Mouse (Mus musculus) hindbrain, postnatal 0 days (tissue): ENCODE results near the gene Dnaic1. TPM values are rescaled to one million over a fixed set of nuclear protein-coding genes. Genes with fewer than 3 reads are reported as not detected.
A peak's percentile ranks its signal among the peaks of the same experiment; 100 is the strongest.

Source experiments
- ATAC-seq: fragments of 200-750 bp; cut with Nextera tagmentation; 2 replicates; pipeline ENCODE4 v1.8.0; 2017; ENCODE audit warnings: mild to moderate bottlenecking, moderate TSS enrichment, moderate library complexity
- DNase-seq: peaks from one replicate; pipeline ENCODE4 v3.0.0-alpha.2; 2015; ENCODE audit warnings: low spot score
- H3K27ac ChIP-seq: fragments of 300-500 bp; sonication (generic); 2 replicates; pipeline ENCODE4 v1.5.1; 2014; ENCODE audit warnings: mild to moderate bottlenecking
- H3K27me3 ChIP-seq: fragments of 300-500 bp; sonication (generic); 2 replicates; pipeline ENCODE4 v1.6.1; 2014; ENCODE audit warnings: low read length, mixed read lengths; ENCODE audit not compliant: insufficient read depth
- H3K36me3 ChIP-seq: fragments of 300-500 bp; sonication (generic); 2 replicates; pipeline ENCODE4 v1.6.1; 2014; ENCODE audit warnings: low read length, mixed read lengths; ENCODE audit not compliant: insufficient read depth
- H3K4me1 ChIP-seq: fragments of 300-500 bp; sonication (generic); 2 replicates; pipeline ENCODE4 v1.6.1; 2014; ENCODE audit warnings: antibody characterized with exemption, low read length, mixed read lengths; ENCODE audit not compliant: insufficient read depth
- H3K4me2 ChIP-seq: fragments of 300-500 bp; sonication (generic); 2 replicates; pipeline ENCODE4 v1.6.1; 2014; ENCODE audit warnings: low read depth, mild to moderate bottlenecking, low read length, moderate library complexity, mixed read lengths
- H3K4me3 ChIP-seq: fragments of 300-500 bp; sonication (generic); 2 replicates; pipeline ENCODE4 v1.5.1; 2014; ENCODE audit warnings: low read length
- H3K9ac ChIP-seq: fragments of 300-500 bp; sonication (generic); replicated peaks from 2 replicates; pipeline ENCODE4 v1.6.1; 2014; ENCODE audit warnings: mild to moderate bottlenecking, low read length, moderate library complexity, mixed read lengths
- H3K9me3 ChIP-seq: fragments of 300-500 bp; sonication (generic); 2 replicates; pipeline ENCODE4 v1.6.1; 2016; ENCODE audit warnings: low read length, mixed read lengths
- CTCF ChIP-seq: IDR thresholded peaks from 2 replicates; pipeline ENCODE4 v1.5.1; 2016; ENCODE audit warnings: antibody characterized with exemption, control low read depth, low read depth
- WGBS: fragments of 180-500 bp; shearing (Covaris S2); extraction: QIAGEN DNeasy Blood & Tissue Kit; methylation state at CpG from one replicate; pipeline ENCODE4 v1.1.7; 2014; 5-methylcytosine and 5-hydroxymethylcytosine counted together
- polyA plus RNA-seq: library from polyadenylated mRNA; unstranded; fragments of >200 nt; fragmentation: Nextera tagmentation; extraction: Ambion mirVana; gene quantifications from 2 replicates; pipeline ENCODE4 v1.2.1, GENCODE M21; 2015
- total RNA-seq: library from RNA; depleted of rRNA; stranded (reverse); fragments of >200 nt; gene quantifications from 2 replicates; pipeline ENCODE4 v1.2.3, GENCODE M21; 2014

The Dnaic1 gene
- total and polyA plus RNA-seq, 2 experiments from 2014 or later = 3.0 to 4.5 TPM

GRCm38 (mm10) chr4:41527076-41527475, 42.5 kb upstream of the Dnaic1 start:
- 17% methylated on average over 13 of the region's 13 CpGs for WGBS
- Histone ChIP-seq H3K27me3 (no peaks in the 10 kb centered on the region), H3K4me3 (no peak overlapping the region), H3K36me3 (no peaks in the 10 kb centered on the region), H3K4me1 (peaks cover 29% of the 10 kb centered on the region), H3K9me3 (no peaks in the 10 kb centered on the region), H3K27ac (peak overlapping the region; percentile 16; the same call in 1 of the 2 replicates), H3K4me2 (0 out of 2 replicates have a peak overlapping the region, but pooled peaks have one; percentile 5), H3K9ac (0 out of 2 replicates have a peak overlapping the region, but pooled peaks have one; percentile 21)
- ATAC-seq = peak; percentile 13; the same call in 1 of the 2 replicates
- no peak for DNase-seq
- no peak for TF ChIP-seq CTCF

DNA sequence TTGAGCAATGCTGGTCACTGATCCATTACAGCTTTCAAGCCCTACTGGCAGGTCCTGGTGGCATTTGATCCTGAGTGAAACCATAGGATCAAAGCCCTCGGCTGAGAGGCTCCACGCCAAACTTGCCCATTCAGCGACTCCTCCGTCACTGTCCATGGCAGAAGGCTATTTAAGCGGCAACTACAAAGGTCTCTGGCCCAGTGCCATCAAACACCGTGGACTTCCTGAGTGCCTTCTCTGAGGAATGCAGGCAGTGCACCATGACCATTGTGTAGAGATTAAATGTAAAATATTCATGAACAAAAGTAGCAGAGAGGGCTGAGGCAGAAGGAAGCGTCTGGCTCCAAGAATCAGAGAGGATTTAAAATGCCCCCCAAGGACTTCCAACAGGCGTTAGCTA, 41.6 kb upstream of the Dnaic1 start:
- no peak for TF ChIP-seq CTCF
- peak; percentile 61 for DNase-seq
- Histone ChIP-seq H3K9ac (no peak overlapping the region), H3K27me3 (no peaks in the 10 kb centered on the region), H3K4me3 (no peak overlapping the region), H3K27ac (no peak overlapping the region; the same call in 1 of the 2 replicates), H3K36me3 (no peaks in the 10 kb centered on the region), H3K9me3 (no peaks in the 10 kb centered on the region), H3K4me1 (peaks cover 29% of the 10 kb centered on the region), H3K4me2 (0 out of 2 replicates have a peak overlapping the region, but pooled peaks have one; percentile 3)
- 6% methylated on average over 8 of the region's 8 CpGs for WGBS
- no peak for ATAC-seq

- Histone ChIP-seq H3K27me3 (no peaks in the 10 kb centered on the region), H3K9ac (no peak overlapping the region), H3K4me3 (no peak overlapping the region), H3K9me3 (no peaks in the 10 kb centered on the region), H3K4me1 (peaks cover 16% of the 10 kb centered on the region), H3K4me2 (no peak overlapping the region), H3K36me3 (no peaks in the 10 kb centered on the region), H3K27ac (no peak overlapping the region)
- ATAC-seq = no peak
- no peak for DNase-seq
- TF ChIP-seq CTCF = no peak
- 37% methylated on average over 6 of the region's 6 CpGs for whole genome bisulfite sequencing
Measured at GRCm38 (mm10) chr4:41532420-41532819, 37.2 kb upstream of the Dnaic1 start.

DNA sequence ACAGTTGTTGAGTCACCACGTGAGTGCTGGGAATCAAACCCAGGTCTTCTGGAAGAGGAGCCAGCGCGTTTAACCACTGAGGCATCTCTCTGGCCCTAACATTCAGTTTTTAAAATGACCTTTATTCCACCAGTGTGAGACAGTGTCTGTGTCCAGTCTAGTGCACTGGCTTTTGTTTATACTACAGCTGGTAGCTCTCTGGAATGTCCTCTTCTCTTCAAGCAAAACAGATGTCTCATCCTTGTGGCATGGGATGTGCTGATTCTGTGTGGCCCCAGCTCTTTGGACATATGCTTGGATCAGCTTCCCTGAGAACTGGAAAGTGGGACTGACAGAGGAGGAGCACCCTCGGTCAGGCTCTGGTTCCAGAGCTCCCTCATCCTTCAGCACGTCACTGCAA, 34.7 kb upstream of the Dnaic1 start:
- ATAC-seq = no peak
- H3K27me3 ChIP-seq = no peaks in the 10 kb centered on the region
- no peak for TF ChIP-seq CTCF
- H3K9ac ChIP-seq = no peak overlapping the region
- H3K9me3 ChIP-seq = no peaks in the 10 kb centered on the region
- no peak overlapping the region for H3K4me3 ChIP-seq
- peaks cover 4% of the 10 kb centered on the region for H3K4me1 ChIP-seq
- H3K36me3 ChIP-seq = no peaks in the 10 kb centered on the region
- DNase-seq = no peak
- WGBS = 84% methylated on average over 5 of the region's 5 CpGs
- H3K4me2 ChIP-seq = no peak overlapping the region
- no peak overlapping the region for H3K27ac ChIP-seq

DNA sequence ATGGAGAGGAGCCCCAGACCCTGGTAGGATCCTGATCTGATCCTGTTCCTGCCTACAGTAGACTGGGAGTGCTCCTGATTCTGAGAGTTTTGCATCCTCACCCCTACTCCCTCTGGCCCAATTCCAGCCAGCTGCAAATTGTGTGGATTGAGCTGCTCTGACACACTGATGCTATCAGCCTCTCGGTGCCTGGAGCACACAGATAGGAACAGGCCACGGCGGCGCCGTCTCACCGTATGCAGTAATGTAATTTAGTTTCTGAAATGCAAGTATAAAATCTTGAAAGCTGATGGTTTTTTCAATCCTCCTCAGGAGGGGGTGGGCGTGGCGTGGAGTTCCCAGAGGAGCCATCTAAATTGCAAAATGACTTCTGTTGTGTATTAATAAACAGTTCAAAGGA, 27.4 kb upstream of the Dnaic1 start:
- Histone ChIP-seq H3K9me3 (no peaks in the 10 kb centered on the region), H3K4me2 (no peak overlapping the region), H3K27me3 (no peaks in the 10 kb centered on the region), H3K27ac (peak overlapping the region; percentile 20; the same call in 1 of the 2 replicates), H3K36me3 (no peaks in the 10 kb centered on the region), H3K4me3 (no peak overlapping the region), H3K9ac (no peak overlapping the region), H3K4me1 (peaks cover 13% of the 10 kb centered on the region; the same call in 1 of the 2 replicates)
- TF ChIP-seq CTCF = no peak
- DNase-seq (no peak), ATAC-seq (peak; percentile 24; the same call in 1 of the 2 replicates)
- WGBS = 77% methylated on average over 8 of the region's 8 CpGs

GRCm38 (mm10) chr4:41545985-41546384, 23.6 kb upstream of the Dnaic1 start:
- TF ChIP-seq CTCF = no peak
- H3K4me3 ChIP-seq = no peak overlapping the region
- H3K4me2 ChIP-seq = no peak overlapping the region
- no peak overlapping the region for H3K9ac ChIP-seq
- DNase-seq = peak; percentile 73
- peaks cover 13% of the 10 kb centered on the region; the same call in 1 of the 2 replicates for H3K4me1 ChIP-seq
- 8% methylated on average over 8 of the region's 8 CpGs for WGBS
- no peaks in the 10 kb centered on the region for H3K27me3 ChIP-seq
- peak; percentile 74 for ATAC-seq
- H3K9me3 ChIP-seq = no peaks in the 10 kb centered on the region
- H3K27ac ChIP-seq = peak overlapping the region; percentile 58; the same call in 1 of the 2 replicates
- H3K36me3 ChIP-seq = no peaks in the 10 kb centered on the region

GRCm38 (mm10) chr4:41547086-41547485, 22.5 kb upstream of the Dnaic1 start:
- Histone ChIP-seq H3K36me3 (no peaks in the 10 kb centered on the region), H3K27me3 (no peaks in the 10 kb centered on the region), H3K27ac (no peak overlapping the region), H3K4me3 (no peak overlapping the region), H3K9me3 (no peaks in the 10 kb centered on the region), H3K4me2 (no peak overlapping the region), H3K9ac (no peak overlapping the region), H3K4me1 (peaks cover 13% of the 10 kb centered on the region; the same call in 1 of the 2 replicates)
- peak; percentile 30; the same call in 1 of the 2 replicates for ATAC-seq
- 89% methylated on average over 1 of the region's 1 CpGs for whole genome bisulfite sequencing
- no peak for DNase-seq
- no peak for TF ChIP-seq CTCF
